Mouse (Mus musculus) kidney, adult 8-10 months (tissue): ENCODE data around the gene Eif2b4.
A peak's percentile ranks its signal among the peaks of the same experiment; 100 is the strongest.
"Not testable (repeated sequence)": the region's sequence is repeated elsewhere in the genome, so short reads cannot be mapped to it uniquely, and the experiment has no call there.

Source experiments
- DNase-seq, 2 experiments: peaks; one replicate each; pipeline ENCODE4 v3.0.0; 2022

Eif2b4 gene

DNA sequence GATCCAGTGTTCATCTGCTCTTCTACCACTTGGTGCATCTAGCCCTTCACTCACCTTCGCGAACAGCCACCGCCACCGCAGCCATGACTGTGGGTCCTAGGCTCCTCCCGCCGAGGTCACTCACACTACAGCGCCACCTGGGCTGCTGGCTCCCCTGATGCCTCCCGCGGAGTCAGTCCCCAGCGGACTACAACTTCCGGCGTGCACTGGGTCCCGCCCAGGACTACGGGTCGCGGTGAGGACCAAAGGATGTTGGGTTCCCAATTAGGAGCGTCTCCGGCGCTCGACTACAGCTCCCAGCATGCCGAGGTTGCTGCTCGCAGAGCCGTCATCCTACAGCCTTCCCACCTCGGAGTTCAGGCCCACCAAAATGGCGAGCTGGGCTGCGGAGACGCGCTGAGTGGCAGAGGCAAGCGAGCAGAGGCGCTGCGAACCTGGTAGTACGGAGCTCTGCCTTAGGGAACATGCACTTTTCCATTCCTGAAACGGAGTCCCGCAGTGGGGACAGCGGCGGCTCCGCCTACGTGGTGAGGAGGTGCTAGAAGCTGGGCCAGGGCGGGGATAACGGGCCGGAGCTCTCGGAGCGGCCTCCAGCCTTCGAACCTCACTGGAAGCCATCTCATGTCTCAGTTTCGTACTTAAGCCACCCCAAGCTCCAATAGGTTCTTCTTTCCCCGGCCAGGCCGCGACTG lies at the start of gene Eif2b4, which contains the start of gene Snx17:
Gene Eif2b4 (minus strand): TSS at position 492 of the 692 bp plus-strand sequence.
Gene Snx17 (plus strand): TSS at position 289 of the 692 bp plus-strand sequence.
- peak; percentile 99 to 100 for DNase-seq

DNA sequence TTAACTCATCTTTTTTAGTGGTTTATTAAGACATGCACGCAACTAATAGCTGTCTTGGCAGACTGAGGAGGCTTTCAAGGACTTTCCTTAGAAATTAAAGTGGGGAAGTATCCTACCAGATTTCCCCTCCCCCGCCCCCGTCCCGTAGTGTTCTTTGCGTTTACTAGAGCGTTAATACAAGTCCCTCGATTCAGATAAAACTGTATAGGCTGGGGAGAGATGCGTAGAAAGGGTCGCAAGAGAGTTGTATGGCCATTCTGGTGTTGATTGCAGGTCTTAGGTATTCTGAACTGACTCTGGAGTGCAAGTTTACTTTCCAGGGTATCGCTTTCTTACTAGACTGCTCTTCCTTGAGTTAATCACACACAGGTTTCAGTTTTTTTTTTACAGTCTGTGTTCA lies 49.0 kb upstream of the Eif2b4 start:
- no peak for DNase-seq

DNA sequence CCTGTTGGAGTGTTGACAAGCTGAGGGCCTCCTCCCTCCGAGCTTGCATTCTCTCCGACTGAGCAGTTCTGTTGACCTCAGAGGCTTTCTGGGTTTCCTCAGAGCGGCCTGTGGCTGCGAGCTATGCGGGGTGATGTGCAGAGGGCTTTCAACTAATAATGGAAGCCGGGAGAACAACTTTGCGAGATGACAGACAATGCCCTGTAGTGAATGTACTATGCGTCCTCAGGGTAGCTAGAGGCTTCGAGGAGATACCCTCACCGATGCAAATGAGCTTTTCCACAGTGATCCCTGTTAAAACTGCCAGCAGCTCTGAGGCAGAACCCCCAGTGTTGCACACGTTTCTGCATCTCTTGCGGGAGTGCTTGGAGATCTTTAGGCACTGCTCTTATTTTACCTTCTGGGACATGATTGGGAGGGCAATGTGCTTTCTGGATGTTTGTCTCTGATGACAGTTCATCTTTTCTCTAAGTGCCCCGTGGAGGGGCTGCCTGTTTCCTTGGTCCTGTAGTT lies 48.3 kb upstream of the Eif2b4 start:
- DNase-seq, result no peak

DNA sequence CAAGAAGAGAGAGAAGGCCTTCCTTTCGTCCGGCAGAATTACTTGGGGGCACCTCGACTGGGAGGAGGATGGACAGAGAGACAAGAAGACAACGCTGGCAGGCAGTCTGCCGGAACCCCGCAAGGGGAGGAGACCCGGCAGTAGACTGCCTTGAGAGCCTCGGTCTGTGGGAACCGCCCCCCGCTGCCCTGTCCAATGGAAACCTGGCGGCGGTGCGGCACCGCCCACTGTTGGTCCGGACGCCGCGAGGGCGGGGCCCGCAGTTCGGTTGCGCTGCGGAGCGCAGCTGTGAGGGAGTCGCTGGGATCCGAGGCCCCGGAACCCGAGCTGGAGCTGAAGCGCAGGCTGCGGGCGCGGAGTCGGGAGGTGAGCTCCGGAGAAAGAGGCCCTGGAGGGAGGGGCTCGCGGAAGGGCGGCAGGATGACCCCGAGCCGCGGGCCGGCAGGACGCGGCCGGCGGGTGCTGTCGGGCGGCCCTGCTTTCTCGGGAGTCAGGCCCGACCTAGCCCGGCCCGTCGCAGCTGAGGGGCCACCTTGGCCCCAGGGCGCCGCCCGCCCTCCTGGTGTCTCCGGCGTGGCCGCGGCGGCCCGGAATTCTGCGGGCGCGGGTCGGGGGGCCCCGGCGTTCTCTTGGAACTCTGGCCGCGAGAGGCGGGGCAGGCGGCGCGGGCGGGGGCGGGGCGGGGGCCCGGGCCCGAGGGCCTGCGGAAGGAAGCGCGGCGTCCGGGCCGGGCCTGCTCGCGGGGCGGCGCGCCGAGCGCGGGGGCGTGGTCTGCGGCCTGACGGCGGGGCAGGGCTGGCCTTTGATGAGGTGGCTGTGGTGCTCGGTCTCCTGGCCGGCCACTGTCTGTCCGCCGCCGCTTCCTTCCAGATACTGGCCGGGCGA lies 47.6 kb upstream of the Eif2b4 start, which contains the start of the genes Nrbp1 and Gm9970:
Gene Nrbp1 (plus strand): TSS at position 228 of the 885 bp plus-strand sequence.
Gene Gm9970 (minus strand): TSS at position 596 of the 885 bp plus-strand sequence.
- peak; percentile 96 to 97 for DNase-seq

DNA sequence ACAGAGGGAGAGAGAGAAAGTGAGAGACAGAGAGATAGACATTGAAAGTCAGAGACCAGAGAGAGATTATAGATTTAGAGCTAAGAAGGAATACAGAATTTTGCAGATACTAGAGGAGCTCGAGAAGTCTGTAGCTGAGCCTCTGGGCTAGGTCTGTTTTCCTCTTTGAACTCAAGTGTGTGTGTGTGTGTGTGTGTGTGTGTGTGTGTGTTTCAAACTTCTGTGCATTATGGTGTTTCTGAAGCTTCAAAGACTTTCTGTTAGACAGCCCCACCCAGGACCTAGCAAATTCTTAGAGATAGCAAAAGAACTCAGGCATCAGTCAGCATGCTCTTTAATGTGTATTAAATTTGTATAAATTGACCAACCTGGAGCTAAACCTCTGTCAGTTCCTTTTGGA lies 33.4 kb upstream of the Eif2b4 start:
- no peak for DNase-seq

DNA sequence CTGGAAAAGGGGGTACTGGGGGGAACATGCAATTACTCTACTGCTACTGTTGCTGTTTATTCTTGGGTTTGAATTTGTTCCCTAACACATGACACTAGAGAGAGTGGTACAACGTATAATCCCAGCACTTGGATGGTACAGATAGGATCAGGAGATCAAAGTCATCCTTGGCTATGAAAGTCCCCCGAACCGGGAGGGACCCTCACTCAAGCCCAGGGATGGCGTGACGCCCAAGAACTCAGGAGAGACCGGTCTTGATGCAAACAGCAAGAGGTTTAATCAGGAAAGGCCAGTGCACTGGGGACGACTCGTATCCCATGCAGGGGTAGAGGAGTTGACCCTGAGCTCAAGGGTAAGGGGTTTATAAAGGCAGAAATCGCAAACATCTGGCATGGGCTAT lies 29.5 kb upstream of the Eif2b4 start:
- DNase-seq, result no peak

DNA sequence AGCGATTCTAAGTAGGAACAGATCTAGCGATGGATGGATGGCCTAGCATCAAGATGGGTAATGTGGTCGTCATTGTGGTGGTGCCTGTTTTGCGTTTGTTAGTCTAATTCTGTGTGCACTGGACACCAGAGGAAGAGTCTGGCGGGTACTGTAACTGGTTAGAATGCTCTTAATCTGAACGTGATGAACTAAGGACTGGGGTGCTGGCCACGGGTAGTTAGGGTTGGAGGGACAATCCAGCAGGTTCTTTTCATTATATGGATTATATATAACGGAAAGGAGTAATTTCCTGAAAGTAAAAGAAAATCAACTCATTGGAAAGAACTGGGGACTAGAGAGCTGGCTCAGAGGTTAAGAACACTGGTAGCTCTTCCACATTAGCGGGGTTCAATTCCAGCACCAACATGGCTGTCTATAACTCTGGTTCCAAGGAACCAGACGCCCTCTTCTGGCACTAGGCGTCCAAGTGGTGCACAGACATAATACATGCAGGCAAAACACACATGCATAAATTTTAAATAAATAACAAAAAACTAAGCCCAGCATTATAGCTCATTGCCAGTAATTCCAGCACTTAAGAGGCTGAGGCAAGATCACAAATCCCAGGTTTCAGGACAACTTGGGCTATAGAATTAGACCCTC lies 28.2 kb upstream of the Eif2b4 start:
- peak in 1 of 2 experiments; percentile 48 for DNase-seq

DNA sequence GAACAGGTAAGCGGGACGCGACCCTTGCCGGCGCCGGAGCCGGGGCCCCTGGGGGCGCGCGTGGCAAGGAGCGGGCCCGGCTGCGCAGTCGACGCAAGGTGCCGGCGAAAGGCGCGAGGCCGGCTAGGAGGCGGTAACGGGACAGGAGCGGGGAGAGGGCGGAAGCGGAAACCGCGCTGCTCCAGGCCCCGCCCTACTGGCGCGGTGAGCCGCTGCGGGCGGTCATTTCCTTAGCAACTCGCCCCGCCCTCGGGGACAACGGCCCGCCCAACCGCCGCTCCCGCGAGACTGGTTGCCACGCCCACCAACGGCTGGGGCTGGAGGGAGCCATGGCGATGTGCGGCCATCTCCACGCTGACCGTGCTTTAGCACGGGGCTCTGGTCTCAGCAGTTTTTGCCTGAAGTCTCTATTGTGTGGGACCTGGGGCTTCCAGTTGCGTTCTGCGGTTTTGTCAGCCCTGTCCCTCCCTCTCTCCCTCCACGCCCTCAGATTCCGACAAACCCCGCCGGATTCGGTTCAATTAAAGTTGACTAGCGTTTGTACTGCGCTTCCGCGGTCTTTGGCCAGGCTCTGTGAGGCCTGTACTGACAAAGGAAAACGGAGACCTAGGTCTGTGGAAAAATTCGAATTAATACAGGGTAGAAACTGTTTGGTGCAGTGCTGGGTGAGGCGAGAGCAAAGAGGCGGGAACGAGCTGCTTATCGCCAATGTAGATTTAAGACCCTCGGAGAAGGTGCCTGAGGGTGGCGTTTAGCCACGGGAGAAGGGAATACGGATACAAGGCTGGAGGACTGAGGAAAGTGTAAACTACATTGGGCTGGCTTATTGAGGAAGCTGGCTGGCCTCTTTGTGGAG lies 27.4 kb upstream of the Eif2b4 start, which contains the start of gene Ppm1g:
Gene Ppm1g (minus strand): TSS at position 240 of the 856 bp plus-strand sequence.
- DNase-seq, result peak; percentile 96 to 97

DNA sequence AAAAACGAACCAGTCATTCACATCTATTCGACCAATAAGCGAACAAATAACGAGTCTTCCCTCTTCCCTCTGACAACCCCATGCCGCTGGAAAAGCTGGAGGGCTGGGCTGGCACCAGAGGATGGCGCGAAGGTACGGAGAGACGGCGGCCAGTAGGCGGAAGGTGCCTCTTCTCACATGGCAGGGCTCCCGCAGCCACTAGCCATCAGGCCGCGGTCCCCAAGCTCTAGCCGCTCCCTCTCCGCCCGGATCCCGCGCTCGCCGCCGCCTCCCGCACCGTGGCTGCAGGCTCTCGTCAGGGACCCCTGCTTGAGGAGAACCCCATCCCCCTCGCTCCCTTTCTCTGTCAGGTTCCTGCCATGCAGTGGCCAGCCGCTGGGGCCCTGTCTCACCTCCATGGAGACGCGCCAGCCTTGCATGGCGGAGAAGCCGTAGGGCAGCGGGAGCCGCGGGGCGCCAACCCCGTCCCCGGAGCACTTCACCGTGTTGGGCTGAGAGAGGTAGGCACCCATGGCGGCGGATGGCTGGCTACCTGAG lies 26.7 kb upstream of the Eif2b4 start:
- DNase-seq, result peak in 1 of 2 experiments; percentile 32

DNA sequence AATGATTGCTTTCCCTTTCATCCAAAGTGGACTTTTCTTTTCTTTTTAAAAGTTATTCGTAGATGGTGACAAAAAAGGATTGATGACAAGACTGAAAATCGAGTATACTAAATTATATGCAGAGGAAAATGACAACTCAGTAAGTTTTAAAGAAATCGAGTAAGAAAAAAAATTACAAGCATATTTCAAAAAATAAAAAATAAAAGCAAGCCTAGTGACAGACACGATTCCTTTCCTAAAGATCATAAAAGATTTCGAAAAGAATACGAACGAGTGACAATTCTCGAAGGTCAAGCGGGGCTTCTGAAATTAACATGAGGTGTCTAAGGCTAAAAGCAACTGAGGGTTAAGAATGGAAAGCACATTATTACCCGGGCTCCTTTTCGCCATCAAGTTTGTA lies 26.2 kb upstream of the Eif2b4 start:
- DNase-seq, result no peak

DNA sequence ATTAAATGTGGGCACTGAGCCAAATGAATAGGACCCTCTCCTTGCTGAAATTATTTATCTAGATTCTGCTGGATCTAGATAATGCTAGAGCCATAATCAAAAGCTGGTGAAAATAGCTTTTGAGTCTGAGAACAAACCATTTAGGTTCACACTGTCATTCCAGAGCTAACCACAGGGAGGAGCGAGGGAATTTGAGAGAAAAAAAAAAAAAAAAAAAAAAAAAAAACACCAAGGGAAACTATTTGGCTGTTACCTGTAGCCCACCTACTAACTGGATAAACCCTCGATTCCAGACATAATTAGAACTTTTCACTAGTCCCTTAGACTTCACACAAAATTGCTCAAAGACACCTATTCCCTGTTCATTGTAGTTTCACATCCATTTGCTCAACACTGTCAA lies 25.8 kb upstream of the Eif2b4 start:
- peak in 1 of 2 experiments; percentile 9 for DNase-seq

DNA sequence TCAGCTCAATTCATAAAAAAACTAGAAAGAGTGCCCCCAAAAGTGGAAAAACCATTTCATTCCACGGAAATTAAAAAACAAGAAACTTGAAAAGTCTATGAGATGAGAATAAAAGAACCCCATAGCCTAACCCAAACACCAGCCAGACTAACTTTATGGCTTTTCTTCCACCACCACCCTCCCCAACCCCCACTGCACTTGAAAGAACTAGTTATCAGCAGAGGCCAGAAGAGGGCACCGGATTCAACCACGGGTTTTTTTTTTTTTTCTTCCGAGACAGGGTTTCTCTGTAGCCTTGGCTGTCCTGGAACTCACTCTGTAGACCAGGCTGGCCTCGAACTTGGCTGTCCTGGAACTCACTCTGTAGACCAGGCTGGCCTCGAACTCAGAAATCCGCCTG lies 25.1 kb upstream of the Eif2b4 start:
- DNase-seq, result no peak

DNA sequence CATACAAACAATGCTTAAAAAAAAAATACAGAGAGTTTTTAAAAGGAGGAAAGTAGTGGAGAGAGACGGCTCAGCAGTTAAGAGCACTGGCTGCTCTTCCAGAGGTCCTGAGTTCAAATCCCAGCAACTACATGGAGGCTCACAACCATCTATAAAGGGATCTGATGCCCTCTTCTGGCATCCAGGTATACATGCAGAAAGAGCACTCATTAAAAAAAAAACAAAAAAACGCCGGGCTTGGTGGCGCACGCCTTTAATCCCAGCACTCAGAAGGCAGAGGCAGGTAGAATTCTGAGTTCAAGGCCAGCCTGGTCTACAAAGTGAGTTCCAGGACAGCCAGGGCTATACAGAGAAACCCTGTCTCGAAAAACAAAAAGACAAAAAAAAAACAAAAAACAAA lies 23.3 kb upstream of the Eif2b4 start:
- not testable (repeated sequence) for DNase-seq

DNA sequence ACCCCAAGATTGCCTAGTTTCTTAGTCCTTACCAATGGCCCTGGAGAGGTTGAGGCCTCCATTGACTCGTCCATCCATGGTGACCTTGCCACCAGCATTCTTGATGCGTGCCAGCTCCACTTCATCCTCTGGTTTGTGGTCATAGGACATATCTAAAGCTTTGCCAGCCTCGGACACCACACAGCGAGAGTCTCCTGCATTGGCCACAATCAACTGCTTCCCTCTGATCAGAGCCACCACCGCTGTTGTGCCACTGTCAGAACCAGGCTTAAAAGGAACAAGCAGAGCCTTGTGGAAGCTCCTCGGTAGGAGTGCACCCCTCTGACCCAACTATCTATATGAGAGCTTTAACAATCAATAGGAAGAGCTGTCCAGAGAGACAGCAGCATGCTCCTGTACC lies 11.2 kb upstream of the Eif2b4 start:
- DNase-seq, result no peak

DNA sequence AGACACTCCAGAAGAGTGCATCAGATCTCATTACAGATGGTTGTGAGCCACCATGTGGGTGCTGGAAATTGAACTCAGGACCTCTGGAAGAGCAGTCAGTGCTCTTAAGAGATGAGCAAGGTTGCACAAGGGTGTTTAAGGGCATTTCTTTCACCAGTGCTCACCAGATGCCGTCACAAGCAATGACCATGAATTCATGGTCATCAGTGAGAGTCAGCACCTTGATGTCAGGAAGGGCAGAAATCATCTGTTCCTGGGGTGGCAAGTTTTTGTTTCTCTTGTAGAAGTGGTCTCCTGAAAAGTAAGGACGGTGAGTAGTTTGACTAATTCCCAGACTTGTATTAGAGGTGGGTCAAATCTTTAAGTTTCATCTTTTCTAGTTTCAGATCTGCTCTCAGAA lies 10.6 kb upstream of the Eif2b4 start:
- no peak for DNase-seq

DNA sequence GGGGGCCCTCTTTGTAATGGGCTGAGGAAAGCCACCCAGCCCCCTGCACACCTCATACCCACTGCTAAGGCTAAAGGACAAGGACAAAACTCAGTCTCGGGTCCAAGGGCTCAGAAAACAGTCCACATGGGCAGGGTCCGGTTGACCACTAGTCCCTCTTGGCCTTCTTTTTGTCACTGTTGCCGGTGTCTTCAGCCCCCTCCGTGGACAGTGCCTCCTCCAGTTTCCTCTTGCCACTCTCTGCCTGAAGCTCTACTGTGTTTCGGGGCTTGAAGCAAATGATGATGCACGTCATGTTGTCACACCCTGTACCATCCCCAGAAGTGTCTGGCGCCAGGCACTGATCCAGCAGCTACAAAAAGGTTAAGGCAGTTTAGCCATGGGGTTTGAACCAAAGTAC lies 9.7 kb upstream of the Eif2b4 start:
- no peak for DNase-seq

DNA sequence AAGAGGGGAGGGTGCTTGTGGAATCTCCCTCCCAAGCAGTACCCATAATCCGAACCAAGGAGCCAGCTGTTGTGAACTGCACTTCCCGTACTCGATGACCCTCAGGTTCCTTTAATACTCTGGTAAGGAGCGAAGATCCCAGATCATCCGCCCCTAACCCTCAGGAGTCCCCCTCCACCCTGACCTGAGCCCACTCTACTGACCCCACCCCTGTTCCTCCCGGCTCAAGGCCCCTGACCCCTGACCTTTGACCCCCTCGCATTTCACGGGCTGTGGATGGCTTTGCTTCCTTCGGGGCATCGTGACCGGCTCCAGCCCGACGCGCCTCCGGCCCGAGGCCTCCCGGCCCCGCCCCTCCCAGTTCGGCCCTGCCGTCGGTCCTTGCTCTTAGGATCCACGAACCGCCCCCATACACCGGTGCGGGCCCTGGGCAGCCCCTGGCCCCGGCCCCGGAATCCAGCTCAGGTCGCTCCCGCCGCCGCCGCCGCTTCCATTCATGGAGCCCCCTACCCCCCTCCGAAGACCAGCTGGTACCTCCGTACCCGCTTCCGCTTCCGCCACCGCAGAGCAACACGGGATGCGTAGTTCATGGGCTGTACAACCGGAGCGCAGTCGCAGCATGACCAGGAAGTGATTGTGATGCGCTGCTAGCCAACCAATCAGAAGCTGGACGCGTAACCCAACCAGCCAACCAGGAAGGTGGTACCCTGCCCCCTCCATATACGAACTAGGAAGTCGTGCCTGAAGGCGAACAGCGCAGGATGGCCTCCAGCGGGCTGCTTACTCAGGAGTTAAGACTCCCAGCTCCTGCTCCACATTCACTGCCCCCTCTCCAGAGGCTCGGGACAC lies 8.7 kb upstream of the Eif2b4 start, which contains the start of gene Zfp513:
Gene Zfp513 (minus strand): TSS at position 562 of the 849 bp plus-strand sequence.
- peak; percentile 97 to 99 for DNase-seq

DNA sequence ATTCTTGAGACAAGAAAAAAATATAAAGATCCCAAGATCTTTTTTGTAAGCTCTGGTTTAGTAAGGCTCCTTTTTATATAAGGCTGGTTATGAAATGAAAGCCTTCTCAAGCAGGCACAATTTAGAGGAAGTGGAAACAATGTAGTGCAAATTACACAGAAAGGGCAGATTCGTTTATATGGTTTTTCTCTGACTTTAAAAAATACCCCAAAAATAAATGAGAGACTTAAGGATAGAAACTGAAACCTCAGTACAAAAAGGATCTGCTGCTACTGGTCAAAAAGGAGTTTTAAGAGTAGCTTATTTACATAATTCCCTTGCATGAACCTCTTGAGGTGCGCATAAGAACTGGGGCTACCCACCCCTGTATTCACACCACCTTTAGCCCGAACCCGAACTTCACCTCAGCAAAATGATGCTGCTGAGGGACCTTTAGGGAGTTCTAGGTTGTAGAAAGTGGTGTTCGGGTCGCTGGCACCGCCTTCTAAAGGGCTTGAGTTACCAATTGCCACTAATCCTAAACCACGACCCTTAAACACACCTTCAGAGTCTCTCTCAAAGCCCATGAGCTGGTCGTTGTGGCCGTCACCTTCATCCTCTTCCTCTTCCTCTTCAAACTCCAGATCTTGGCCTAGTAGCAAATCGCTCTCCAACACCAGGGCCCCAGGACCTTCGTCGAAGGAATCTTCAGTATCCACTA lies 8.0 kb upstream of the Eif2b4 start:
- DNase-seq, result no peak

DNA sequence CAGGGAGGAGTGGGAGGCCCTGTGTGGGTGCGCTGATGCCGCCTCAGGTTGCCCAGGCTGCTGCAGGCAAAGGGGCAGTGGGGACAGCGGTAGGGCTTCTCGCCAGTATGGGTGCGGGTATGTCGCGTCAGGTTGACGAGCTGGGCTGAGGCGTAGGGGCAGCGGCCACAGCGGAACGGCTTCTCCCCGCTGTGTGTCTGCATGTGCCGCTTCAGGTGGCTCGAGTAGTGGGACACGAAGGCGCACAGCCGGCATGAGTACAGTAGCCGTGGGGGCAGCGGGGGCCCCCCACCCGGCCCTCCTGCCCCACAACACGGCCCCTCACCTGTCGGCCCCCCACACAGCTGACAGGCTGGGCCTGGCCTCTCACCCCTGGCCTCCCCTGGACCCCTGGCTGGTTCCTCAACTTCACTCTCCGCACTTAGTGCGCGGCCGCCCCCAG lies 7.1 kb upstream of the Eif2b4 start:
- DNase-seq, result no peak

DNA sequence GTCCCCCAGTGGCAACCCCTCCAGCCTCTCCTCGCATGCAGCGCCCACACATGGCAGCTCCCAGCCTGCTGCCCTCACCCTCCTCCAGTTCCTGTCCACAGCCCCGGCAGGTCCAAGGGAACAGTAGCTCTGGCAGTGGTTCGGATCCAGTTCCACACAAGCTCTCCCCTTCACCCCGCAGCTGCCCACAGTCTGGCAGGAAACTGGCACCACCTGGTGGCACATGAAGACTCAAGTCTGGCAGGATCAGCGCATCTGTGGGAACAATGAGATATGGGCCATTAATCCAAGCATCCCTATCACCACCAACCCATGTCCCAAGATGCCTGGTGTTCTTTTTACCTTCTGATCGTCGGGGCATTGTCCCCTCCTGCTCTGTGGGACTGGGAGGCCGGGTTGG lies 6.7 kb upstream of the Eif2b4 start:
- no peak for DNase-seq
